Mouse (Mus musculus): Measurements from ENCODE around the gene Nrip3.

Nrip3 gene

DNA sequence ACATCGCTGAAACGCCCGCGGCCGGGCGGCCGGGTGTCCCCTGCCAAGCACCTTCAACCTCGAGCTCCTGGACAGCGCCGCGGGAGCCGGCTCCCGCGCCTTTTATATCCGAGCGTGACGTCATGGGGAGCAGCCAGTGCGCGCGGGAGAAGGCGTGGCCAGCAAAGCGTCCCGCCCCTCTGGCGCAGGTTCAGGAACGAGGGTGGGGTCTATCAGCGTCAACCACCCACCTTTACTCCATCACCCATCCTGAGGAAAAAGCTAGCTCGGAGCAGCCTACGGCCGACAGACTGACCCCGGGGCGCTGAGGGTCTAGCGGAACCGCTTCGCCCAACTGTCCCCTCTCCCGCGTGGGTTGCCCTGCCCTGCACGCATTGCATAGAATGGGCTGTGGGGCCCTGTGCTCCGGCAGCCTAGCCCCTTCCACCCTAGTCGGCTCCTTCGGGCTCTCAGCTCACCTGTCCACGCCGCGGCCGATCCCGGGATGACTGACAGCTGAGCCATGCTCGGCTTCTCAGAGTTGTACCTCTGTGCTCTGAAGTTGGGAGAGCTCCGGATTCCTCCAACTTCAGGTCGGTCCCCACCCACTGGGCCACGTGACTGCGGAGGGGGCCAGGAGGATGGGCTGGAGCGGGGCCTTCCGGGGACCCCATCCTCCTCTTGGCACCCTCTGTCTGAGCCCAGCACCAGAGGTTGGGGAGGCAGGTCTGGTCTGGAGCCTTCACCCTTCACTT is at the start of gene Nrip3:
Gene Nrip3, minus strand, starts transcription at position 556 of the 734 bp plus-strand sequence.
- DNase-seq, result peak; percentile 96

DNA sequence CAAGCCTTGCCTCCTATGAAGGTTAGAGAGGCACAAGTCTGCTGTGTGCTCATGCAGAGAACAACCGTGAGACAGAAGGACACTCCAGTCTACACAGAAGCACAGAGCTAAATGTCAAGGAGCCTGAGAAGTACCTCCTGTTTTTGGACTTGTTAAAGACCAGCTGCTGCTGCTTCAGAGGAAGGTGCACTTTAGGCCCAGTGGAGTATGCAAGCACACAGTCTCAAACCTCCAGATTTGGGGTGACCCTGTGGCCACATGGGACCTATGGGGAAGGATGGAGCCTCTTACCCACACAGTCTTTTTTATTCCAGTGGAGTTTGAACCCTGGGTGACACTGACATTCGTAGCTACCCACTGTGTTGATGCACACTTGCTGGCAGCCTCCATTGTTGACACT is 49.6 kb upstream of the Nrip3 start:
- DNase-seq, result no peak

DNA sequence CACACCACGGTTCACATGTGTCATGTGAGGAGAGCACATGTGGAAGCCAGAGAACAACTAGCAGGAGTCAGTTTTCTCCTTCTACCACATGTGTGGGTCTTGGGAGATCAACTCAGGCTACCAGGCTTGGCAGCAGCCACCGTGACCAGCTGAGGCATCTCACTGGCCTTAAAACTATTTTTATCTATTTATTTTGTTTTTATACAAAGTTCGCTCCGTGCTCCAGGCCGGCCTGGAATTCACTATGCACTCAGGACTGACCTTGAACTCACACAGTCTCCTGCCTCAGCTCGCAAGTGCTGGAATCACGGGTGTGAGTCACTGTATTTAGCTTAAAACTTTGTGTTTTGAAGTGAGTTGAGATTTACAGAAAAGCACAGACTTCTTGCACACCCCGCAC is 45.1 kb upstream of the Nrip3 start:
- peak; percentile 89 for DNase-seq

DNA sequence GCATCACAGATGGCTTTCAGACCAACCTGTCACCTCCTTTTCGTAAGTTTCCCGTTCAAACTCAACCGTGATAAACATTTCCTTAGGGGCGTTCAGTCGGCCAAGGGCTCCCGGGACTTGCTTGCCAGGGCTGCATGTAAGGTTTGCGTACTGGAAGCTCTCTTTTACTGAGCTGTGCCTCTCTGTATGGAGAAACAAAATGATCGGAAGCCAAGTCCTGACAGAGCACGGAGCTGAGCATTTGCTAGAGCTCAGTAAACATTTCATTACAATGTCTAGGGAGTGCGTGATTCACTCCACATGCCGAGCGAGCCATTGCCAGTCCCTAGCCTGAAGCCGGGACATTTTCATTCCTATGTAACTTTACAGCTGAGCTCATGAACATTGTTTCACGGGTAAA is 43.5 kb upstream of the Nrip3 start:
- DNase-seq, result no peak

DNA sequence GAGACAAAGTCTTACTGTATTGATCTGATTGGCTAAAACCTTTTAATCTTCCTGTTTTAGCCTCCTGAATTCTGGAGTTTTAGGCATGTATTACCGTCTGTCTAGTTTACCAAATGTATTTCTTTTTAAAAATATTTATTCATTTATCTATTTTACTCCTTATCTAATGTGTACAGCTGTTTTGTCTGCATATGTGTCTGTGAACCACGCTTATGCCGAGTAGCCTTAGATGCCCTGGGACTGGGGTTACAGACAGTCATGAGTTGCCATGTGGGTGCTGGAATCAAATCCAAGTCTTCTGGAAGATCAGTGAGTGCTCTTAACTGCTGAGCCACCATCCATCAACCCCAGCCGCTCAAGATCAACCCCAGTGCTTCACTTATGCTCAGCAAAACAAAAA is 36.8 kb upstream of the Nrip3 start:
- DNase-seq, result no peak

DNA sequence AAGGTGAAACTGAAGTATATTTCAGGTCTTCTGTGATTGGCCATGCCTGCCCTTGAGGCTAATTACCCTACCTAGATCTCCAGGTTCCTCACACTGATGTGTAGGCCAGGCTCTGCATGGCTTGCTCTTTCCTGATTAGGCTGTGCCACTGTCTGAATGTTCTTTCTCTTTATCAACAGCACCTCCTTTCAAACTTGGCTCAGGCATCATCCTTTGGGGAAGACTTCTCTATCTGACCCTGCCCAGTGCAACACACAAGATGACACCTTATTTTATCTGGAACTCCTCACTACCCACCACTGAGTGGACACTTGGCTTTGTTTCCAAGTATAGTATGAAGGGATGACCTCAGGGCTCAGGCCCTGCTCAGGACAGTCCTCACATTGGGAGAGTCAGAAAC is 36.1 kb upstream of the Nrip3 start:
- DNase-seq, result no peak

DNA sequence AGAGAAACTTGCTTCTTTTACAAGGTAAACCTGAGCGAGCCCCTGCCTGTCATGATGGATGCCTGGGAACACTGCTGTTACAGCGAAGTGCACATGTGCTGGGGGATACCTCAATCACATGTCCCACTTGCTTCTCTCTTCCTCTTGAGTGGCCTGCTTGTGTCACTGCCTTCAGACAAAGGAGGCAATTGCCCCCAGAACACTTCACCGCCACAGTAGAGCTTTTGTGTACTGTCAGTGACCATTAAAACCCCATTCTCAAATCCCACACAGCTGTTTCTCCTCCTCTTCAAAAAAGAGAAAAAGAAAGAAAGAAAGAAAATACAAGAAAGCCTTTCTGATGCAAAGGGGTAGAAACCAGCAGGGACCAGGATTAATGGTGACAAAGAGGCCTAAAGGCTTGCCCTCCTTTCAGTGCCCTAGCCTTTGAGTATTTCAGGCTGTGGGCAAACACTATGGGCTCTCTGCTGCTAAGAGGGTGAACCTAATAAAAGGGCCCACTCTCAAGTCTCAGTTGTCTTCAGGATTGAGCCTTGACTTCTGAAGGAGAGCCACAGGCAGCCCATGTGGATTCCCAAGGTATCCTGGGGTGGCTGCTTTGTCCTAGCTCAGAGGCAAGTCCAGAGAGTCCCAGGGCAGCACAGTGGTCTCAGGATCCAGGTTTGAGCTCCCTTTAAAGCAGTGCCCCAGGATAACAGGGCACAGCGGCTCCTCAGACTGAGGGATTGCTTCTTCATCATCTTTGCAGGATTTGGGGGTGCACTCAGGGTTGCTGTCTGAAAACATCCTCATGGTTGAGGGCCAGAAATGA is 31.7 kb upstream of the Nrip3 start:
- DNase-seq, result no peak

DNA sequence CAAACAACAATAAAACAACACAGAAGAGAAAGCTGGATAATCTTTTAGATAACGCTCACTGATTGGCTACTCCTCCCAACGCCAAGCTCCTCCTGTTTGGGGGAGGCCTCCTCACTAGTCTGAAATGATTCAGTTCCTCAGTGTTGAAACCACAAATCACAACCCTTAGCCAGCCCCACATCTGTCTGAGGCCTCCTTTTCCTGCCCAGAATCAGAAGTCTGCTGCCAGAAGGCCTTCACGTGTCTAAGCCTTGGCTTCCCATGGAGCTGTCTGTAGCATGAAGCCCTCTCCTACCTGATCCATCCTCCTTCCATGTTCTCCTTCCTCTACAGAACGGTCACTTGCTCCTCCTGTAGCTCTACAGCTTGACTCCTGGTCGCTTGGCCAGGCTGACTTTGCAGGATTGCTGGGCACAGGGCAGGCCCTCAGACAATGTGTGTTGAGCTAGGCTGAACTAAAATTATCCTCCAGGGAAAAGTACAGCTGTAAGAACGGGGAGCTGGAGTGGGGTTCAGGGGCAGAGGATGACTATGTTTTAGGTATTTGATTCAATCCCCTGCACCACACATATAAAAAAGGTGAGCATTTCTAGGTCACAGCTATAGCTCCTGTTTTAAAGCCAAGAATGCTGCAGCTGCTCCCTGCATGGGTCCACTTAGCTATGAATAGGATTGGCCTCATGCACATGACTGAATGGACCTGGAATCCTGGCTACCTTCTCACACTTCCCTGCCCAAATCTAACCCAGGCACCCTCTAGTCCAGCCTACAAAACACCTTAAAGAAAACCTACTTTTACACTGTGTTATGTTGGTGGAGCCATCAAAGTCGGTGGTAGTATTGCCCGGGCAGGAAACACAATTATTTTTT is 26.0 kb upstream of the Nrip3 start:
- peak; percentile 91 for DNase-seq

DNA sequence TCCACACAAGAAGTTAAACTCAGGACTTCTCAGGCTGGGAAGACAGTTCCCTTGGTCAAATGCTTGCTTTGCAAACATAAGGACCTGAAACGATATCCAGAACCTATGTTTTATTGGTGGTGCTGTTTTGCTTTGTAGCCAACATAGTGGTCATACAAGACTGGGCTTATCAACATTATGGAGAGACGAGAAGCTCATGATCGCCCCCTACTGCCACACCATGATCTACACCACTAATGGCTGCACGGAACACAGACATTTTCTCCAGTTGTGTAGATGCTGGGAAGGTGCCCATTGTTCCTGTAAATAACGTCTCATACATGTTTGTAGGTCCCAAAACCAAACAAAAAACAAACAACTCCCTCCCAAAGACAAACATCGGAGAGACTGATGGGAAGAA is 23.0 kb upstream of the Nrip3 start:
- DNase-seq, result no peak

DNA sequence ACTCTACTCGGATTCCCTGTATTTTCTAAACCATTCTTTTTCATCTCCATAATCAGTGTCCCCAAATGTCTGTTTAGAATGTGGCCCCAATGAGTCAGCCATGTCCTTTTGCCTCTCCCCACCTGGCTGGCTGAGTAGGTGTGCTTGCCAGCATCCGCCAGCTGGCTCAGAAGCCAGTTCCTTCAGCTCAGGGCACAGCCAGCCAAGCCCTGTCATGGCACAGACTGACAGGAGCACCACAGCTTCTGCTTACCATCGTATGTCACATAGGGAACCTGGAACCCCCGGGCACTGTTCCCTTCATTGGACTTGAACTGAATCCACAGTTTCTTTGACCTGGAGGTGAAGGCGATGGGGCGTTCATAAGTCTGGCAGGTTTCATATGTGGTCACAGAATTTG is 22.5 kb upstream of the Nrip3 start:
- DNase-seq, result peak; percentile 95

DNA sequence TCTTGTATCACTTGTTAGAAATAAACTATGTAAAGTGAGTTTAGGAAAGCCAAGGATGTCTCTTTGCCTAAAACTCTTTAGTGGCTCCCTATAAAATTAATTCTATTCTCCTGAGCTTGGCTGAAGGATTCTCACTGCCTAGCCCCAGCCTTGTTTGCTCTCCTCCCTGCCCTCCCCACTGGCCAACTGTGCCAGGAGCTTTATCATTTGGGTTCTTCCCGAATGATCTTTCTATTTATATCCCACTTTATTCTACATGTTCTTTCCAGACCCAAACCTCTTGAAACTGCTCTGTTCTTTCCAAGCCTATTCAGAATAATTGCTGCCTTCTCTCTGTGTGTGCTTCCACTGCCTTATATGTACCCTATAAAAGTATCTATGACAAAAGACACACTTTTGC is 21.7 kb upstream of the Nrip3 start:
- DNase-seq, result peak; percentile 86

DNA sequence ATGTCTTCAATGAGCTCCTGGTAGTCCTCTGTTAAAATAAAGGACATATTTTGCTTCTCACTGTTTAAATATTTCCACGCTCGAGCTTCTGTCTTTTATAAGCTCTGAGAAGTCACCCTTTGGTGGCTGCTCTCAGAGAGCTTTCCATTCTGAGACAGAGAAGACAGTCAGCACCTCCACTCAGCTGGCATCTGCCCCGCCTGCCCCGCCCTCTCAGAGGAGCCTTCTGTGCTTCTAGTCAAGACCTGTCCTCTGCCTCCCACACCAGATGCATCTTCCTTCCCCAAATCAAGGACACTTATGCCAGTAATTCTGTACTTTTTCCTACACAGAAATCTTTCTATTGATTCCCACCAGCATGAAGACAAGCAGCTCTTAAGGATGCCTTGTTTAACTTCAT is 18.8 kb upstream of the Nrip3 start:
- DNase-seq, result no peak

DNA sequence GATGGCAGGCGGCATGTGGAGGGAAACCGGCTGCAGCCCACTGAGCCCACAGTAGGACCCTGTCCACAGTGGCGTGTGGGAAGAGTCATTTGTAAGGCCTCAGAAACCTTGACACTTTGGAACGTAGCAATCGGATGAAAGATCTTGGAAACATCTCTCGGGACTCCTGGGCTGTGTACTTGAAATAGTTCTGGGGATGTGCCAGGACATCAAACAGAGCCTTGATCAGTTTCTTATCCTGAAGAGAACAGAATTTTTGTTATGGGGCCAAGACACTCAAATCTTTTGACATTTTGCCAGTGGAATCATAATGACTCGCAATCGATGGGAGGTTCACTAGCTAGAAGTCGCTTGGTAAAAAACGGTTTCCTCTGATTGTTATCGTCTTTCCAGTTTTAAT is 17.3 kb upstream of the Nrip3 start:
- peak; percentile 88 for DNase-seq

DNA sequence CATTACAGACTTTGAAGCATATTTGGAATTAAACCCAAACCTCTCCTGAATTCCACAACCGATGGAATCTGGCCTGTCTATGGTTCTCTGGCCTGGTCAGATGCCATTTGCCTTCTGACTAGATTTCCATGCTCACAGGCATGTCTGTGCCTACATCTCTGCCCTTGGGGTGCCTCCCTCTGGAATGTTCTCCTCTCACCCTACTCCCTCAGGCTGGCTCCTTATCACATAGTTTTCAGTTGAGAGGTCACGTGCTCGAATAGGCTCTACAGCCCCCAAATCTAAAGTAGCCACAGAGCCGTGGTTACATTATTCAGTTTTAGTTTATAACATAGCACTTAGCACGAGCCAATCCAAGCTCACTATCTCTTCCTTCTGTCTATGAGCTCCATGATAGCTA is 13.7 kb upstream of the Nrip3 start:
- DNase-seq, result no peak

DNA sequence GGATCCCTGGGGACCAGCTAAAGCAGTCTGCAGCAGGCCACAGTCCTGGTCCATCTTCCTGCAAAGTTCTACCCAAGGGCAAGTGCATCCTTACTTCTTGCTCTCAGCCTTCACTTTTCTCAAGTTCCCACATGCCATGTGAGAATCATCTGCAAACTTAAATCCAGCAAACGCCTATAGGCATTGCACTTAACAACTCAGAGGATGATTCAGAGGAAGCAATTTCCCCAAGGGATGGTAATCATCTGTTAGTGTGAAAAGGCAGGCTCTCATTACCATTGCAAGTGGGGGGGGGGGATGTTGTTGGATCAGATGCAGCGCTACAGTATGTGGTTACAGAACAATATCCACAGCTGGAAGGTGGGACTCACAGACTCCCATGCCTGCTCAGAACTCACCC is 12.7 kb upstream of the Nrip3 start:
- DNase-seq, result no peak

DNA sequence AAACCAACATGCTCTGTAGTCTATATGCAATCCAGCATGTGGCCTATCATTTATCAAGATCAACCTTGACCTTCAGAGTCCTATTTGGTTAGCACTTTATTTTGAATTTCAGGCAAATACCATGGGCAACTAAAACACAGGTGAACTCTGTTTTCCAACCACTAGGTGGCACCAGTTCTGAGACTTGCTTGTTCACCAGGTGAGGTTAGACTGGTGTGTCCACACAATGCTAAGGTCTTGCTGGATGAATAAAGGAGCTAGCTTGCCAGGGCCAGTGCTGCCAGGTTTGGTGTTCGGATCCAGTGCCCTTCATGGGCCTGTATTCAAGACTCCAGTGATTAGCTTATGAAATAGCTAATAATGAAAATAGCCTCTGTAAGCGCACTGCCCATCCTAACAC is 10.9 kb upstream of the Nrip3 start:
- DNase-seq, result peak; percentile 85

DNA sequence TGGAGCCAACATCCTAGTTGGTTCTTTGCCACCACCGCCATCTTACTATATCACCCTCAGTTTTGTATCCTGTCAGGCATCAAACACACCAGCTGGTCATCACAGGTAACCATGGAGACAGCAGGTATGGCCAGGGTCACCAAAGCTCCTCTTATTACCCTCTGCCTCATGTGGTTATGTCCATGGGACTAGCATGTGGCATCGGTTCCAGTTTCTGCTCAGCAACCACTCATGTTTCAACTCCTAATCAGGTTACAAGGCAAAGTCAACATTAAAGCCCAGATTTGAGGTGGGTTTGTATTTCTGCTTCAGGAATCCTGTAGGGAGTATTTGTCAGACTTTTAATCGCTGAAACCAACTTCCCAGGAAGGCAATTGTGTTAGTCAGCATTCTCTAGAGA is 9.0 kb upstream of the Nrip3 start:
- DNase-seq, result no peak

DNA sequence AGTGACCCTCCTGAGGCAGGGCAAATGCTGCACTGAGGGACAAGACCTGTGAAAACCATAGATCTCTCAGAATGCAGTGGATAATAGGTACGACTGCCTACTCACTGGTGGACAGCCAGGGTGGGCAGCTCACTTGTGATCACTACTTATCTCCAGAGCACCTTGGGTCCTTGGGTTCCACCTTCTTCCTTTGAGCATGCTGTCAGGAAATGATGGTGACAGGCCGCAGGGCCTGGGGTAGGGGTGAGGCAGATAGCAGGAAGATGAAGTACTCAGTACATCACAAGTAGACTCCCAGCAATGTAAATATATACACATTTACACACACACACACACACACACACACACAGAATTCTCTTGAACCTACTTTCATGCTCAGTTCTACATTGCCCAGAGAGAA is 6.0 kb upstream of the Nrip3 start:
- no peak for DNase-seq

DNA sequence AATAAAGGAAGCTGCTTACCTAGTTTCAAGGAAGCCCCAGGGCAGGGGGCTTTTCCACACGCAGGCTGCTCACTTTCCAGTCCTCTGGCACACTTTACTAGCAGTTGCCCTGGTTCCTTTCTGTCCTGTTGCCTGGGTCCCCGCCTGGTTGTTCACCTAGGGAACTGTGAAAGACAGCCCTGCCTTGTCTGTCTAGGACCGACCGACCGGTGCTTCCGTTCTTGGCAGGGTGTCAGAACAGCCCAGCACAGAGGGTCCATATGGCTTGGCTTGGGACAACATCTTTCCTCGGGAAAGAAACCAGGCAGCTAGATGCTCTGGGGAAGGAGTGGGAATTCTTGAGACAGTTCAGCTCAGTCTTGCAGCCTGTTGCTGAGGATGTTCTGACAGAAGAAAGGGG is 1.5 kb upstream of the Nrip3 start:
- DNase-seq, result no peak

DNA sequence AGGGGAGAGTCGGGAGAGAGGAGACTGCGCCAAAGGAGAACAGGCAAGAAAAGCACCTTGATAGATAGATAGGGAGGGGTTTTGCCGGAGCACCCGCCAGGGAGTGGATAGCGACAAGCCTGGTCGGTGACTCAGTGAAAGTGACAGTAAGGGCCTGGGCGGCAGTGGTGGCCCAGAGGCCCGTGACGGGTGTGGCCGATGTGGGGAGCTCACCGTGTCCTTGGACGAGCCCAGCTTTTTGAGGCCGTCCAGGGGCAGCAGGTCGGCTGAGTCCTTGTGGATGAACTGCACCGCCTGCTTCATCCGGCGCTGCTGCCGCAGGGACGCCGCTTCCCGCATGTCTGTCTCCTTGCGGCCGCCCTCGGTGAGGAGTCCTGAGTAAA is 747 bp downstream of the Nrip3 start:
- no peak for DNase-seq

DNA sequence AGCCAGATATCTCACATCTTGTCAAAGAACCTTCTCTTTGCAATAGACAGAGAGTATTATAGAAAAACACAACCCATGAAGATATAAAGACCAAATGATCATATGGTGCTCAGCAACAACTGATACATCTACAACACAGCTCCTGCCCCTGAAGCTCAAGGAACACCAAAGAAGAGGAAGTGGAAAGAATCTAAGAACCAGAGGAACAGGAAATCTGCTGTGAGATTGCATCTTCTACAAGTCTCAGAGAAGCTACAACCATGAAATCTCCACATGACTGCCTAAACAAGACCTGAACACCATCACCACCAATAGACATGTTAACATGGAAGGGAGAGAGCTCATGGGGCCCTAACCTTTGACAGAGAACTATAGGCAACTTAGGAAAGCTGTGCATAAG is 9.6 kb downstream of the Nrip3 start:
- no peak for DNase-seq

DNA sequence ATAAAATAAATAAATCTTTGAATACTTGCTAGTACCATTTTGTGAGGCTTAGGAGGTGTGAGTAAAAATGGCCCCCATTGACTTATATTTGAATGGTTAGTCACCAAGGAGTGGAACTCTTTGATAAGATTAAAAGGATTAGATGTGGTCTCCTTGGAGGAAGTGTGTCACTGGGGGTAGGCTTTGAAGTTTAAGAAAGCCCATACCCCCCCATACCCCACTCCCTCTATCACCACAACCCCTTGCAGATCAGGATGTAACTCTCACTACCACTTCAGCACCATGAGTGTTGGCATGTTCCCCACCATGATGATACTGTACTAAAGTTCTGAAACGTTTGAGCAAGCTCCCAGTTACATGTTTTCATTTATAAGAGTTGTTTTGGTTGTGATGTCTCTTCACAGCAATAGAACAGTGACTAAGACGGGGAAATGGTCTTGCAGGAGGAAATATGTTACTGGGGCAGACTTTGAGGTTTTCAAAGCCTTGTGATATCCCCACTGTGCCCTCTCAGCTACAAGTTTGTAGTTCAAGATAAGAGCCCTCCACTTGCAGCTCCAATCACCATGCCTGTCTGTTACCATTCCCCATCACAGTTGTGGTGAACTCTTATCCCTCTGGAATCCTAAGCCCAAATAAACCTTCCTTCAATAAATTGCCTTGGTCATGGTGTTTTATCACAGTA is 13.0 kb downstream of the Nrip3 start:
- no peak for DNase-seq
